Mouse (Mus musculus): ENCODE measurements at regions not wholly inside any gene's neighbourhood (a gene's known extent, or its start where the extent isn't known, plus 50 kb on each side); places are given as distances from the start of the nearest gene placed in this dataset.

- no peaks in the 10 kb centered on the region for H3K9me3 ChIP-seq (replicated peaks)
- H3K27ac ChIP-seq: no peak overlapping the region
- ATAC-seq: no peak
- 71% methylated on average over 5 of the region's 5 CpGs for WGBS (ENCODE audit: insufficient replicate concordance)
- H3K36me3 ChIP-seq: no peaks in the 10 kb centered on the region
- no peak overlapping the region for H3K4me2 ChIP-seq
- H3K4me3 ChIP-seq: no peak overlapping the region
- H3K9ac ChIP-seq: no peak overlapping the region
- no peaks in the 10 kb centered on the region for H3K4me1 ChIP-seq
- no peaks in the 10 kb centered on the region for H3K27me3 ChIP-seq (replicated peaks)
These were observed 177.5 kb upstream of the Tas2r119 start for GRCm38 (mm10) chr15:31999553-31999952.

GRCm38 (mm10) chr15:32002950-32003422 is 174.1 kb upstream of the Tas2r119 start:
- Histone ChIP-seq H3K4me2 (no peak overlapping the region), H3K27ac (no peak overlapping the region), H3K4me1 (no peaks in the 10 kb centered on the region), H3K9ac (no peak overlapping the region), H3K9me3 (replicated peaks) (no peaks in the 10 kb centered on the region), H3K27me3 (replicated peaks) (no peaks in the 10 kb centered on the region), H3K36me3 (no peaks in the 10 kb centered on the region), H3K4me3 (no peak overlapping the region)
- WGBS (ENCODE audit: insufficient replicate concordance): 57% methylated on average over 2 of the region's 2 CpGs
- no peak for ATAC-seq

- no peaks in the 10 kb centered on the region for H3K9me3 ChIP-seq (replicated peaks)
- 40% methylated on average over 6 of the region's 6 CpGs for WGBS (ENCODE audit: insufficient replicate concordance)
- no peak overlapping the region for H3K4me2 ChIP-seq
- no peak overlapping the region for H3K4me3 ChIP-seq
- no peaks in the 10 kb centered on the region for H3K36me3 ChIP-seq
- ATAC-seq: no peak
- no peaks in the 10 kb centered on the region for H3K4me1 ChIP-seq
- no peak overlapping the region for H3K9ac ChIP-seq
- no peaks in the 10 kb centered on the region for H3K27me3 ChIP-seq (replicated peaks)
- H3K27ac ChIP-seq: no peak overlapping the region
These were observed 173.6 kb upstream of the Tas2r119 start for GRCm38 (mm10) chr15:32003489-32003888.

GRCm38 (mm10) chr15:32005986-32006385 is 171.1 kb upstream of the Tas2r119 start:
- no peak overlapping the region for H3K4me2 ChIP-seq
- no peak for ATAC-seq
- no peak overlapping the region for H3K4me3 ChIP-seq
- H3K9ac ChIP-seq: no peak overlapping the region
- no peaks in the 10 kb centered on the region for H3K36me3 ChIP-seq
- no peaks in the 10 kb centered on the region for H3K9me3 ChIP-seq (replicated peaks)
- H3K27me3 ChIP-seq (replicated peaks): no peaks in the 10 kb centered on the region
- WGBS (ENCODE audit: insufficient replicate concordance): 25% methylated on average over 5 of the region's 5 CpGs
- H3K4me1 ChIP-seq: no peaks in the 10 kb centered on the region
- no peak overlapping the region for H3K27ac ChIP-seq

- Histone ChIP-seq H3K27ac (no peak overlapping the region), H3K36me3 (no peaks in the 10 kb centered on the region), H3K4me2 (no peak overlapping the region), H3K9me3 (replicated peaks) (no peaks in the 10 kb centered on the region), H3K4me1 (no peaks in the 10 kb centered on the region), H3K27me3 (replicated peaks) (no peaks in the 10 kb centered on the region), H3K9ac (no peak overlapping the region), H3K4me3 (no peak overlapping the region)
- no peak for ATAC-seq
- 61% methylated on average over 3 of the region's 3 CpGs for WGBS (ENCODE audit: insufficient replicate concordance)
These were observed 167.3 kb upstream of the Tas2r119 start for GRCm38 (mm10) chr15:32009818-32010217.

GRCm38 (mm10) chr15:32012044-32012443 is 165.0 kb upstream of the Tas2r119 start:
- H3K36me3 ChIP-seq: no peaks in the 10 kb centered on the region
- no peaks in the 10 kb centered on the region for H3K27me3 ChIP-seq (replicated peaks)
- H3K9me3 ChIP-seq (replicated peaks): no peaks in the 10 kb centered on the region
- H3K27ac ChIP-seq: no peak overlapping the region
- no peak overlapping the region for H3K4me3 ChIP-seq
- no peak overlapping the region for H3K4me2 ChIP-seq
- H3K9ac ChIP-seq: no peak overlapping the region
- H3K4me1 ChIP-seq: no peaks in the 10 kb centered on the region
- WGBS (ENCODE audit: insufficient replicate concordance): 33% methylated on average over 2 of the region's 2 CpGs
- no peak for ATAC-seq

GRCm38 (mm10) chr15:32012838-32013237 is 164.3 kb upstream of the Tas2r119 start:
- Histone ChIP-seq H3K9ac (no peak overlapping the region), H3K36me3 (no peaks in the 10 kb centered on the region), H3K4me2 (no peak overlapping the region), H3K4me1 (no peaks in the 10 kb centered on the region), H3K27me3 (replicated peaks) (no peaks in the 10 kb centered on the region), H3K4me3 (no peak overlapping the region), H3K27ac (no peak overlapping the region), H3K9me3 (replicated peaks) (no peaks in the 10 kb centered on the region)
- ATAC-seq: no peak
- 55% methylated on average over 5 of the region's 5 CpGs for WGBS (ENCODE audit: insufficient replicate concordance)

GRCm38 (mm10) chr15:32015169-32015568 is 161.9 kb upstream of the Tas2r119 start:
- no peak overlapping the region for H3K4me2 ChIP-seq

GRCm38 (mm10) chr15:32020323-32021008 is 156.6 kb upstream of the Tas2r119 start:
- Histone ChIP-seq H3K4me1 (peaks cover 3% of the 10 kb centered on the region; the same call in 1 of the 2 replicates), H3K4me3 (no peak overlapping the region), H3K9me3 (replicated peaks) (no peaks in the 10 kb centered on the region), H3K4me2 (peak overlapping the region; percentile 34), H3K36me3 (no peaks in the 10 kb centered on the region), H3K27ac (no peak overlapping the region), H3K27me3 (replicated peaks) (no peaks in the 10 kb centered on the region), H3K9ac (no peak overlapping the region)
- 40% methylated on average over 6 of the region's 6 CpGs for WGBS (ENCODE audit: insufficient replicate concordance)
- ATAC-seq: no peak

More at GRCm38 (mm10) chr15:32015169-32015568, 161.9 kb upstream of the Tas2r119 start:
- Histone ChIP-seq H3K9ac (no peak overlapping the region), H3K27ac (no peak overlapping the region), H3K36me3 (no peaks in the 10 kb centered on the region), H3K4me1 (no peaks in the 10 kb centered on the region), H3K9me3 (replicated peaks) (no peaks in the 10 kb centered on the region), H3K27me3 (replicated peaks) (no peaks in the 10 kb centered on the region), H3K4me3 (no peak overlapping the region)
- ATAC-seq: no peak
- WGBS (ENCODE audit: insufficient replicate concordance): 52% methylated on average over 4 of the region's 4 CpGs

GRCm38 (mm10) chr15:32021009-32021602 is 156.0 kb upstream of the Tas2r119 start:
- Histone ChIP-seq H3K36me3 (no peaks in the 10 kb centered on the region), H3K4me3 (no peak overlapping the region), H3K4me2 (no peak overlapping the region), H3K27ac (no peak overlapping the region), H3K9ac (no peak overlapping the region), H3K4me1 (peaks cover 3% of the 10 kb centered on the region; the same call in 1 of the 2 replicates), H3K9me3 (replicated peaks) (no peaks in the 10 kb centered on the region), H3K27me3 (replicated peaks) (no peaks in the 10 kb centered on the region)
- no peak for ATAC-seq
- WGBS (ENCODE audit: insufficient replicate concordance): 54% methylated on average over 5 of the region's 5 CpGs

GRCm38 (mm10) chr15:32034091-32034490 is 143.0 kb upstream of the Tas2r119 start:
- Histone ChIP-seq H3K36me3 (no peaks in the 10 kb centered on the region), H3K4me2 (no peak overlapping the region), H3K27me3 (replicated peaks) (no peaks in the 10 kb centered on the region), H3K27ac (no peak overlapping the region), H3K4me3 (no peak overlapping the region), H3K9ac (no peak overlapping the region), H3K4me1 (no peaks in the 10 kb centered on the region), H3K9me3 (replicated peaks) (no peaks in the 10 kb centered on the region)
- no peak for ATAC-seq
- WGBS (ENCODE audit: insufficient replicate concordance): 53% methylated on average over 1 of the region's 1 CpGs

GRCm38 (mm10) chr15:32034790-32035189 is 142.3 kb upstream of the Tas2r119 start:
- ATAC-seq: no peak
- no peaks in the 10 kb centered on the region for H3K36me3 ChIP-seq
- H3K4me3 ChIP-seq: no peak overlapping the region
- no peaks in the 10 kb centered on the region for H3K9me3 ChIP-seq (replicated peaks)
- no peak overlapping the region for H3K27ac ChIP-seq
- no peaks in the 10 kb centered on the region for H3K27me3 ChIP-seq (replicated peaks)
- no peak overlapping the region for H3K4me2 ChIP-seq
- no peak overlapping the region for H3K9ac ChIP-seq
- no peaks in the 10 kb centered on the region for H3K4me1 ChIP-seq
- WGBS (ENCODE audit: insufficient replicate concordance): 42% methylated on average over 7 of the region's 7 CpGs

All from liver, embryonic 12.5 days (tissue).